Mouse (Mus musculus): ENCODE data around the gene Rnf151.

DNA sequence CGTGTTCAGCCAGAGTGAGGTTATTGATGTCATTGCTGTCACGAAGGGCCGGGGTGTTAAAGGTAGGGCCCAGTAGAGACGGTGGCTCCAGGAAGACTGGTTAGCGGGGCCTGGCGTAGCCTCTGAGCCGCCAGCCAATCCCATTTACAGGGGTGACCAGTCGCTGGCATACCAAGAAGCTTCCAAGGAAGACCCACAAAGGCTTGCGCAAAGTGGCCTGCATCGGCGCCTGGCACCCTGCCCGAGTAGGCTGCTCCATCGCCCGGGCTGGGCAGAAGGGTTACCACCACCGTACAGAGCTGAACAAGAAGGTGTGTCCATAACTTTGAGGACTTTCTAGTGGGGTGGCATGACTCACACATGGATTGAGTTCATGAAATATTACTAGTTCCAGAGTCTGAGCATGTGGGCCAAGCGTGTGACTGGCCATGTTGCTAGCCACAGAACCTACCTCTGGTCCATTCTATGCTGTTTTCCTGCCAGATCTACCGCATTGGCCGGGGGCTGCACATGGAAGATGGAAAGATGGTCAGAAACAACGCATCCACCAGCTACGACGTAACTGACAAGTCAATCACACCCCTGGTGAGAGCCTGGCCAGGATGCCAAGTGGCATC is 15.7 kb upstream of the Rnf151 start:
- TF ChIP-seq GATA1 (IDR thresholded peaks at IDR 0.05; ENCODE audit: borderline replicate concordance, low read length) (no peak), FLI1 (IDR thresholded peaks at IDR 0.05; ENCODE audit: low read length) (no peak)

Data from megakaryocyte, embryonic 14.5 days (primary cell).